Mouse (Mus musculus) kidney, postnatal 25 days (tissue): ENCODE data around the gene 4930469K13Rik.

Experiments used
- DNase-seq, 2 experiments: peaks; one replicate each; pipeline ENCODE4 v3.0.0; 2021; ENCODE audit warnings: mixed read lengths in 2 of 2

The 4930469K13Rik gene

DNA sequence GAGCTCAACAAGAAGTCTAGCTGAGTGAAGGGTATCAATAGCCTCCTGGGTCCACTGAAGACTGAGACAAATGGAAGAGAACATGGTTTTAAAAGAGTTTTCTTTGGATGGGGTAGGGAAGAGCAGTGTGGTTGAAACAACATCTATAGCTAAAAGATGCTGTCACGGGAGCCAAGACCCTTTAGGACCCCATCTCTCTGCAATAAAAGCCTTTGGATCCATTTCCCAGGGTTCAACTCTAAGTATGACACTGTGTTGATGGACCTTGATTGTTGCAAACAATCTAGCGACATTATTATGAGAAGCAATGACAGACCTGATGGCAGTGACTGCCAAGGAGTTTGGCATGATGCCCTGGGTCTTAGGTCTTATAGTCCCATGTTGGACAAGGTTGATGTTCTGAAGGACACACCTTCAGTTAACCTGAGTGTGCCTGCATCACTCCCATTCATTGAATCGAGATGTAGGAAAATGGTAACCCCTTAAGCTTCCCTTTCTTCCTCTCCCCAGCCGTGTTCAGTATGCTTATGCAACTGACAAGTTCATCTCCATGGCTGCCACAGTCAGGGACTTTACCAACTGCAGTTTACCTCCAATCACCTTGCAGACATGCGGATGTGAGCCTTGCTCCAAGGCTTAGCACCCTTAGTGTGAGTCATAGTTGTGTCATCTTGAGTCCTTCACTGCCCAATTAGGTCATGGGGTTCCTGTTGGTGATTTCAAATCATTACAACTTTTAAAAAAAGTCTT lies 62.3 kb downstream of the 4930469K13Rik start:
- DNase-seq: no peak

DNA sequence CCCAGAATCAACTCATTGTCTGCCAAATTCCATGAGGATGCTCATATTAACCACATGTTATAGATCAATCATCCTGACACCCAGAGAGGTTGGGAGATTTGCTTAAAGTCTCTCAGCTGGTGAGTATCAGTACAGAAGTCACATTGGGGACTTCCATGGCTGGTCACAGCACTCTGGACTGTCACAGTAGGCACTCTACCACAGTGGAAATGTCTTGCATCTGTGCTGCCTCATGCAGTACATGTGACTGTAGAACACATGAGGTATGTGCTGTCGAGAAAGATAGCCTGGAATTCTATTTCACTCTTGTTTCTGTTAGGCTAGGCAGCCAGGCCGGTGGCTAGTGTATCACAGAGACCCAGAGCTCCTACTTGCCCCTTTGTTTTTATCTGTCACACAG lies 63.6 kb downstream of the 4930469K13Rik start:
- no peak for DNase-seq

DNA sequence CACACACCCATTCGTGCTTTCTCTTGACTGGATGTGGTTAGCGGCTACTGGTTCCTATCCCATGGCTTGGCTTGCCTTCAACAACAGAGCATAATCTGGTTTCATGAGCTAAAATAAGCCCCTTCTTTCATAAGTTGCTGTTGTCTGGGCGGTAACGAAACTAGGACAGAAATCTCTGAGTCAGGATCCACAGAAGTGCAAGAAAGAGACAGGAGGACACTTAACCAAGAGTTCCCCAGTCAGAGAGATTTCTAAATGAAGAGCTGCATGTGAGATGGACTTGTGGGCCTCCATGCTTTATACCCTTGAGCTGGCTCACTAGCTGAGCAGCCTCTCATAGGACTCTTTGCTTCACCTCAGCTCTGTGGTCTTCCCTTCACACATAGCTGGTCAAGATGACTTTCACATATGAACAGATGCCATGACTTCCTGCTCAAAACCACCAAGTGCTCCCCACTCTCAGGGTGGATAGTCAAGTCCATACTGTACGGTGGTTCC lies 64.3 kb downstream of the 4930469K13Rik start:
- no peak for DNase-seq

DNA sequence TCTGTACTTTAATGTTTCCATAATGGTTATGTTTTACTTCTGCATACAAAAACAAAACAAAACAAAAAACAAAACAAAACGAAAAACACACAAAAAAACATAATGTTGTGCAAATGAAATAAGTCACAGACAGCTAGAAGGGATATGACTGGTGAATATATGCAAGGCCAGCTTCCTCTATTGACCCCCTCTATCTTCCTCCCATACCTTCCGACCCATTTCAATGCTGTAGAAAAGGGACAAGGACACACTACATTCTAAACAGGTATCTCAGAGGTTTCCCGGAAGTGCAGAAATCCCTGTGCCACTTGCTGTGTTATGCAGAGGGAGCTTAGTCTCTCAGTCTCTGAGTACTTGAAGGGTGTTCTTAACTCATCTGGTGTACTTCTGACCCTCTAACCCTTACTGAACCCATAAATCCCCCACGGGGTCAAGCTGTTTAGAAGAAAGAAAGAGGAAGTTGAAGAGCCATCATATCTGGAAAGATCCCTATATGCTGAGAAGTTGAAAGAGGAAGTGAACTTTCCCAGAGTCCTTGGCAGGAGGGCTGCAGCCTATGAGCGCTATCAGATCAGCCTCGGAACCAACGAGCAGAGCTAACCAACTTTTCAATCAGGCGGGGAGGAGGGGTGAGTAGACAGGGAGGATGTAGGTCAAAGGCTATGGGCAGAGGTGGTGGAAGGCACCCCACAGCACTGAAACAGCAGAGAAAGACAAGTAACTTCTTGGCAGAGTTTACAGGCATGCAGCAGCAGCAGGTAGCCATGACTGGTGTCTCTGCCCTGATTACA lies 67.1 kb downstream of the 4930469K13Rik start:
- DNase-seq: no peak

DNA sequence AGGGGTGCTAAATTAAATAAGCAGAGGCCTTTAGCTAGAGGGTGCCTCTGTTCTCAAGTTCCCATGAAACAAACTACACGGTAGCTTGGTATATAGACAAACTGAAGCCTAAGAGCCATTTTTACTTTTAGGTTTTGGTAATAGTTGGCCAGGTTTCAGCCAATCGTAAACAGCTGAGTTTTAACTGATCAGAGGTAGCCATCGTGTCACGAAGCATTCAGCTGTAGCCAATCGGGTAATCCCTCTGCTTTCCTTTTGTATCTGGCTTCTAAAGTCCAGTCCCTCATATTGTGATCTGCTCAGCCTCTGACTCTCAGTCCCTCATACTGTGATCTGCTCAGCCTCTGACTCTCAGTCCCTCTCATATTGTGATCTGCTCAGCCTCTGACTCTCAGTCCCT lies 68.7 kb downstream of the 4930469K13Rik start:
- DNase-seq: no peak

DNA sequence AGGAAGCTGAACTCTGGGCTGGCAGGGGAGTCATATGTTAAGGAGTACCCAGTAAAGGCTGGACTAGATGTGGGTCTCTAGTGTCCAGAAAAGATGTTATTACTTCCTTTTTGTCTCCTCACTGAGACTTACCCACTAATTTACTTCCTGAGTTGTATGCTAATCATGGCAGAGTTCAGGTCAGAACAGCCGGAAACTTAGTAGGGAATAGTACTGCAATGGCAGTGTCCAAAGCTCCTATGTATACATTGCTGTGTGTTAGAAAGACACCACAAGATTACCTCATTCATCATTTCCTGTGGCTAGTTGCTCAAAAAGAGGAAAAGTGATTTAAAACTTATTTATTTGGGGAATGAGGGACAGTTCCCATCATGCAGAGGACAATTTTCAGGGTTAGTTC lies 73.3 kb downstream of the 4930469K13Rik start:
- no peak for DNase-seq

DNA sequence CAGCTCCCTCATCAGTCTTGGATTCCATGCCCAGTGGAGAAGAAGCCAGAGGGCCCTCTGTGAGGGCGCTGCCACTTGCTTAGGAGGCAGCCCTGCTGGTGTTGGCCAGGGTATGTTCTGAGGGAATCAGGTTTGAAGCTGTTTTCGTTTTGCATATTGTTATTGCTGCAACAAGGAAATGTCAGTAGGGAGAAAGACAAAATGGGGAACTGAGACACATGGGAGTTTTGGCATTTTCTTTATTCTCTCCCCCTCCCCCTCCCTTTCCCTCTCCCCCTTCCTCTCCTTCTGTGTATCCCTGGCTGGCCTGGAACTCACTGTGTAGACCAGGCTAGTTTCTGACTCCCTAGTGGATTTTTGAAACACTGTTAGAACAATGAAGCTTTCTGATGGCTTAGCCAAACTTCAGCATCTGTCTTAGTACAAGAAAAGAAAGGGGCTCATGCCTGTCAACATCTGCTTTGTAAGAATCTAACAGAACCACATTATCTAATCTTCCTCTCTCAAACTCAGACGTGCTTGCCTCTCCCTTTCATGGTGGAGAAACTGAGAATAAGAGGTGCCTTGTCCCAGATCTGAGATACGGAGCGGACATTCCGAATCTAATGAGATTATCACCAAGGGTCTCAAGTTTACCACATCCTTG lies 86.2 kb downstream of the 4930469K13Rik start:
- no peak for DNase-seq

DNA sequence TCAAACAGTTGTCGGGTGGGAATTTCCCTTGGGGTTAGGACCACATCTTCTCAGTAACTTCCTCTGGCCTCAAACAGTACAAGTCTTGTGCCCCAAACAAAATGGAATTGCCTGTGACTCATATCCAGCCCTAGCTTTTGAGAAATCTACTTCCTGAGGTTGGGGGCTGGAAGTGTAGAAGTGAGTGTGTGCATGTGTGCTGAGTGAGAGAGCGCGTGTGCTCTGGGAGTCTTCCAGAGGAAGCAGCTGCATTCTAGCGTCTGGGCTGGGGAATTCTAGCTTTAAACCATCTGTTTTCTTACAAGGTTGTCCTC lies 87.5 kb downstream of the 4930469K13Rik start:
- DNase-seq: no peak

DNA sequence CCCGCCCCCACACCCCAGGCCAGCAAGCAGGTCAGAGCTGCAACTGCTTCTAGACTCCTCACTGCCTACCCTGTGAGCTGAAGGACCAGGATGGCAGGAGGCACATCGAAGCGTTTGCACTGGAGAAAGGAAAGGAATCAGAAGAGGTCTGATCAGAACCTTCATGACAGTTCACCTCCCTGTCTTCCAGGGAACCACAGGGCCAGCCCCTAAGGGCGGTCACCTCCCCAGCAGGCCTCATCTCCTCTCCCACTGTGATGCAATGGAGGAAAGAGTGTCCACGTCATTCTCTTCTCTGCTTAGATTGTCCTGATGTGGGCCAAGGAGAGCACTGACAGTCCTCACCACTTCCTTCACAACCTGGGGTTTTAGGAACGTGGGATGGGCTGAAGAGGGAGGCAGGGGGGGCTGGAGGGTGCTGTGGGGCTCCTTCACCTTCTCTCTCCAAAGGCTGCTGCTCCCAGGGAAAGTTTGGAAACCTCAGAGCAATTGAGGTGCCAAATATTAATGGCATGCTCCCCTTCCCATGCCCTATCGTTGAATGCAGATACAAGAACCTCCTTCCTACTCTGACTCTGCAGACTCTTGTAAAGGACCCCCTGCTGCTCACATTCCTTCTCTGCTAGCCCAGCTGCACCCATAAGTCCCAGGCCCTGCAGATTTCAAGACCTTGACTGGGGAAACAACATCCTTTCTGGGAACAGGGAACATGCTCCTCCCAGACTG lies 88.1 kb downstream of the 4930469K13Rik start:
- no peak for DNase-seq

DNA sequence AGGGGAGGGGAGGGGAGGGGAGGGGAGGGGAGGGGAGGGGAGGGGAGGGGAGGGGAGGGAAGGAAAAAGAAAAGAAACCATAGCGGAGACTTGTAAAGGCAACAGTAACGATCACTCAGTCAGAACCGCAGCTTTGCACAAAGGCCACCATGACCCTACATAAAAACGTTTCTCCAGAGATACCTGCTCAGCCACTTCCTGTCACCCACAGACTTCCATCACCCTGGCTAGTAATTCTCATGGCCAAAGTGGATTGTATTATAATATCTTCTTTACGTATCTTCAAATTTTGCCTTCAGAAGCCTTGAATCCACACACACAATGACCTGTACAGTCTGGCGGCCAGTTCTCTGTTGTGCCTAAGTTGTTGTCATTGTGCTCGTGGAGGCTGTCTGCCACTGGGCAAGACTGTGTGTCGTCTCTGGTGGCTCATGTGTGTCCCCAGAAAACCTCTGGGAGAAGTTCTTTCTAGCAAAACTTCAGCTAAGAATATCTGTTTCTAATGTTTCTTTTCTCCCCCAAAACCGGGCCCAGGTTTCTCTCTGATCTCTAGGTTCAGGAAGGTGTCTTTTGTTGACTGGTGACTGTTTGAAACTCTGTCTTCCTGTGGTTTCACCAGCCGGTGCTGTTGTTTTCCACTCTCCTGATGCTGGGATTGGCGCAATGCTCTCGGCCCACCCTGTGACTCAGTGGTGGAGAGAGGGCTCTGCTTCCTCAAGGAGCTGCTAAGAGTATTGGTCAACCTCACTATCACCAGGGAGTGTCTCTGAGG lies 88.9 kb downstream of the 4930469K13Rik start:
- no peak for DNase-seq

DNA sequence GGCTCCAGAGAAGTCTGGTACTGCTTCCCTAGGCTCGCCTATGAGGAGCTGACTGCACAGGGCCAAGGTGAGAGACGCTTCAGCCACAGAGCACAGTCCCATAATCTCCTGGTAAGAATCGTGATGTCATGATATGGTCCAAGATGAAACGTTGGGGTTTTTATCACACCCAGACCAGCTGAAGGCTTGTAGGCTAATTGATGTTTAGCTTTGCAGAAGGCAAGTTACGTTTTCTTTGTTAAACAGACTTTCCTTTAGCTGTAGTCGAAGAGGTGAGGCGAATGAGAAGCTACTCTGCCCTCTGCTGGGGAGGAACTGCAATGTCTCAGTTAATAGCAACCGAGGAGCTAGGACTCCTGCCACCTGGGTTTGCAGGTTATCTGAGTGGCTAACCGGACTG lies 89.7 kb downstream of the 4930469K13Rik start:
- DNase-seq: peak; percentile 43 to 60

DNA sequence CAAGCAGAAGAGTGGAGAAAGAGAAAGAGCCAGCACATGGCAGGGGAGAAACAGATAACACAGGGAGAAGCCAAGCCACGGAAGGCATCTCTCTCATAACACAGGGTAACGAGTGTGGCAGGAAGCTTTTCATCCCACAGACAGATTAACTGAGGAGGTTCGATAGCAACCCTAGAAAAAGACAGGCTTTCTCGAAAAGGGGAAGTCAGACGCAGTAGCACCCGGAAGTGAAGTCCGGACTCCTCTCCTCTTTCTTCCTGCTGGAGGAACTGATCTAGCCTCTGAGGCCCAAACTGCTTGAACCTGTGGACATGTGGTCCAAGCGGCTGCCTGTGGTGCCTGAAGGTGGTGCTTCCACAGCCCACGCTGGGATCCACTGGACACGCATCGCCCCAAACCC lies 90.1 kb downstream of the 4930469K13Rik start:
- DNase-seq: no peak

DNA sequence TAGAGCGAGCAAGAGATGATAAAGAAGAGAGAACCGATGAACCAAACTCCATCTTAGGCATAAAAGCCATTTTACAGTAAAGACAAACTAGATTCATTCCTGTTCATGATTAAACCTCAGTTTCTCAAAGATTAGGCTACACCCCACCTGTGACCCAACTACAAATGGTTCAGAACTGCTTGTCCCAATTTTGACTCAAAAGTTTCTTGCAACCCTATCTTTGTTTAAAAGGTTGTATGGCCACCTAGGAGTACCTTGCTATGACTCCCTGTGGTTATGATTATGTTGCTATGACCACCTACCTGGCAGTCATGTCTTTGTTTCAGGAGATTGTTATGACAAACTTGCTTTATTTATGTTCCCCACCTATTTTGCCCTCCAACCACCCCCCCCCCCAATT lies 90.7 kb downstream of the 4930469K13Rik start:
- no peak for DNase-seq

DNA sequence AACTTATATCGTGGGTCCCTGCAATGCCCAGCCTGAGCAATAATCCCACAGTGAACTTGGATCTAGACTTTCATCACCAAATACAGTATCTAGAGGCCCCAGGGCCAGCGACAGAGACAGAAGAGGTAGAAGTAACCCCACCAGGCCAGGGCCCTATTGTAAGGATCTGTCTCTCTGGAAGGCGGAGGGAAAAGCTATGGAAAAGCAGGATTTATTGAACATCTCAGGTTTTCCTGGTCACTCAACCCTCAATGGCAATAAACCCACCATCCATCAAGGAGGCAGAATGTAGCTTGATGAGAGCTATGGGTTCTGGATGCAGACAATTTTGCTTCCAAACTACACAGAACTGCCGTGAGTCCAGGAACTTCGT lies 95.8 kb downstream of the 4930469K13Rik start:
- DNase-seq: no peak

DNA sequence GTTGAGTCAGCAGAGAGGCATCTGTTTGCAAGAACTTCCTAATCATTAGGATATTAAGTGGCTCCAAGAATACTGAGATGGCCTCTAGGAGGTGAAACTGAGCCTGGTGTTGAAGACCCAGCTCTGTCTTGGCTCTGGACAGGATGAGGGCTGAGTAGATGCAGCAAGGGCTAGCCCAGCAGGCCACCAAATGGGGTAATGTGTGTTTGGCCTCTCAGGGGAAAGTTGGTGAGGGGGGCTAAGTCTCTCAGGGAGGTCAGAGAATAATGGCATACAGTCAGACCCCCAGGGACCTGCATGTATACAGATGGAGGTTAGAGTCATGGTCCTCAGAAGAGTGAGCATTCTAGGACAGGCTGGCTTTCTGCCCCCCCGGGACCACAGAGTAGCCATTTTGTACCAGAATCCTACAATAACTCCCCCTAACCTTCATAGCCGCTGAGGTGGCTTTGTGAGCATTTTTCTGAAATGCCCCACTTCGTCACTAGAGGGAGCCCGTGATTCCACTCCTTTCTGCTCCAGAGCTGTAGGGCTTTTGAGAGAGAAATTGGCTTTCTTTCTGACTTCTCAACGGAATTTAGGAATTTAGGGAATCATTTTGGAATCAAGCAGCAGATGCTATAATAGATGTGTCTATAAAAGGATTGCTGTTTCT lies 96.3 kb downstream of the 4930469K13Rik start:
- peak in 1 of 2 experiments; percentile 63 for DNase-seq

DNA sequence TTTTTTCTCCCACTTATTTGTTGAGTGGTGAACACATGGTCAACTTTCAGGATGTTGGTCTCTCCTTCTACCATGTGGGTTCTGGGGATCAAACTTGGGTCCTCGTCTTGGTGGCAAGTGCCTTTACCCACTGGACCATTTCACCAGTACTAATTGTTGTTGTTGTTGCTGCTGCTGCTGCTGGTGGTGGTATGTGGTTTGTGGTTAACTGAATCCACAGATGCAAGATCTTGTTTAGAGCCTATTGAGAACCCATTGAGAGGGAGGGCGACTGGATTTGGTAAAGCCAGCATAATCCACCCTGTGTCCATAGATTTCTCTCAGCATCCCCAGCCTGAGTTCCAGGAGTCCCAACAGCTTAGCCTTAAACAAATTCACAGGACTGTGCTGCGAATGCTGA lies 97.9 kb downstream of the 4930469K13Rik start:
- no peak for DNase-seq

DNA sequence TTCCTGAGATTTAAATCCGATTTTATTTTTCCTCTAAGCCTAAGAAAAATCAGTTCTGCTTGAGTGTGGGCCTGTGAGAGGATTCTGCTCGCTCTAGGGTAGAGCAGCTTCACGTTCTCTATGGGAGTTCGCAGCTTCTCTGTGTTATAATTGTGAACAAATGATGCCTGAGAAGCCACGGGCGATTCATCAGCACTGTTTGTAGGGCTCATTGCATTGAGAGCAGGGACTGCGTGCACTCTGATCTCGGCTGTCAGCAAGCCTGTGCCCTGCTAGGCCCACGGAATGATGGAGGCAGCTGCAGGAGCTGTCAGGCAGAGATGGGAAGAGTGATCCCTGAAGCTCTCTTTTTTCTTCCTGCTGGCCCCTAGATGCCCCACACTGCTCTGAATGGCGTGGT lies 100.1 kb downstream of the 4930469K13Rik start:
- no peak for DNase-seq

DNA sequence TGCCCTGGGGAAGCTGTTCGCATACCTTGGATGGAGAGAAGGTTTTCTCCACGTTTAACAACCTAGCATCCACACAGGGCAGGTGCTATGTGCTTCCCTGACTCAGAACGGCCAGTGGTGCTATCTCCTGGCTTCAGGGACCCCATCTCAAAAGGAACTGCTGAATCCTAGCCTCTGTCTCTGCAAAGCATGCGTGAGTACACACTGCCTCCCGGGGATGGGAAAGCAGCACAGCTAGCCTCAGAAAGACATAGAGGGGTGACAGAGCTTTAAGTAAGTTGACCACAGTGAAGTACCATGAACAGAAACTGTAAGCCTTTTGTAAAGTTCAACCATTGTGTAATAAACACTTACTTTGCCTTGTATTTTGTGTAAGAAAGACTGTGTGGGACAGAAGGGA lies 104.9 kb downstream of the 4930469K13Rik start:
- no peak for DNase-seq

DNA sequence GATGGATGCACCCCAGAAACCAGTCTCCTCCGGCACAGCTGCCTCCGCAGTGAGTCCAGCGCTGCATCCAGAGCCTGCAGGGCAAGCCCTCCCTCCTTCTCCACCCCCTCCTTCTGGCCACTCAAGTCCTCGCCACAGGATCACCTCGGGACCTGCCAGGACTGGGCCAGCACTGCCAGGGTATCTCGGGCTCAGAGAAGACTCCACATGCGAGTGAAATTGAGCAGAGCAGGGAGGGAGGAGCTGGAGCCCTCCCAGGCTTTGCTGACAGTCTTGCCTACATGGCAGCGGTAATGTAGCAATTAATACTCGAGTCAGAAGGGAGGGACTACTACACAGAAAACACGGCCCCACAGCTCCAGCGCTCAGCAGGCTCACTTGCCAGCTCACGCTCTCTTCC lies 105.4 kb downstream of the 4930469K13Rik start, which contains the start of gene Kcnip1:
Gene Kcnip1, minus strand, starts transcription at position 215 of the 400 bp plus-strand sequence.
- DNase-seq: no peak

DNA sequence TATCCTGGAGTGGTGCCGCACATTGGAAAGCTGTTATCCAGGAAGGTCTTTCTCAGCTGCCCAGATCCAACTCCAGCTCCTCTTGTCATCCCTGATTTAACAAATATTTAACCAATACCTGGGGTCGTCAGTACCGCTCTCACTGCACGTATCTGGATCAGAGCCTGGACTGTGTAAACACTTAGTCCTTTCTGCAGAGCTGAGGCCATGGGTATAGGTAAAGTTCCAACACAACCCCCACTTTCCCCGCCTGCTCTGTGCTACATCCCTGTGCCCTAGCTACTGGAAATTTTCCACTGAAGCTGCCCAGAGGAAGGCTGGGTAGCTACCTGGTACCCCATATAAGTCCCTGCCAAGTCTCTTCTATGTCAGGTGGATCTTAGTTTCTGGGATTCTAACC lies 108.4 kb downstream of the 4930469K13Rik start:
- no peak for DNase-seq

DNA sequence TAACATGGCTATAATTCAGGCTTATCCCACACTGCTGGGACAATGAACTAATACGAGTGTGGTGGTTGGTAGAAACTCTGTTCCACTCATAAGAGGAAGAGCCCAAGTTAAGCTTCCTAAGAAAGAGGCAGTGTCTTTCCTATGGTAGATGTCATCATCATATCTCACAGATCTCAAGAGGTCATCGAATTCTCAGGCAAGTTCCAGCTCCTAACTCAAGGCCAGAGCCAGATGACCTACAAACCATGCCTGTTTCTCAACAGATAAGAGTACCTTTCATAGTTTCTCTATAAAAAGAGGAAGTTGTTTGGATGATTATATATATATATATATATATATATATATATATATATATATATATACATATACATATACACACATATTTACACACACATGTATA lies 111.8 kb downstream of the 4930469K13Rik start:
- no peak for DNase-seq

DNA sequence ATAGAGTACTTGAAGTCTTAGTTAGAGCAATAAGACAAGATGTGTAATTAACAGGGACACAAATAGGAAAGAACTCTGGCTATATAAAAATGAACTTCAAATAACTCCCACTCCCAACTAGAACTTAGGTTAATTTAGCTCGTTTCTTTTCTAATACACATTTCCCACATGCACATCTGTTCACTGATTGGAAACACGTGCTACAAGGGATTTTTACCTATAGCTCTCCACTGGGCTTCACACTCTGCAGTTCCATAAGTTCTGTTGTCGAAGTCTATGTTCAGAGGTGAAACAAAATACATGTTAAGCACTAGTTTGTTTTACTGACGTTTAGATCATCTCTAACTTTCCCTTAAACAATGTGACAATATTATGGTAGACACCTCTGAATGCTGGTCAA lies 118.2 kb downstream of the 4930469K13Rik start:
- DNase-seq: no peak
